Mouse (Mus musculus): Measurements from ENCODE around the gene Rad51d.
"Not testable (repeated sequence)": the region's sequence is repeated elsewhere in the genome, so short reads cannot be mapped to it uniquely, and the experiment has no call there.

Rad51d gene

GRCm38 (mm10) chr11:82857307-82857848, 33.0 kb downstream of the Rad51d start:
- no peak for DNase-seq (ENCODE audit: inconsistent age in 2 of 2, low spot score in 1 of 2)

- DNase-seq (ENCODE audit: inconsistent age in 2 of 2, low spot score in 1 of 2): no peak
Measured at GRCm38 (mm10) chr11:82856032-82856431, 34.4 kb downstream of the Rad51d start.

GRCm38 (mm10) chr11:82855327-82855973, 35.0 kb downstream of the Rad51d start:
- no peak for DNase-seq (ENCODE audit: inconsistent age in 2 of 2, low spot score in 1 of 2)

- no peak for DNase-seq (ENCODE audit: inconsistent age in 2 of 2, low spot score in 1 of 2)
Measured at GRCm38 (mm10) chr11:82854111-82854510, 36.3 kb downstream of the Rad51d start.

GRCm38 (mm10) chr11:82852958-82853357, 37.5 kb downstream of the Rad51d start:
- no peak for DNase-seq (ENCODE audit: inconsistent age in 2 of 2, low spot score in 1 of 2)

GRCm38 (mm10) chr11:82852540-82852939, 37.9 kb downstream of the Rad51d start:
- no peak for DNase-seq (ENCODE audit: inconsistent age in 2 of 2, low spot score in 1 of 2)

GRCm38 (mm10) chr11:82852115-82852514, 38.3 kb downstream of the Rad51d start:
- no peak for DNase-seq (ENCODE audit: inconsistent age in 2 of 2, low spot score in 1 of 2)

GRCm38 (mm10) chr11:82850259-82850658, 40.2 kb downstream of the Rad51d start:
- DNase-seq (ENCODE audit: inconsistent age in 2 of 2, low spot score in 1 of 2): no peak

- no peak for DNase-seq (ENCODE audit: inconsistent age in 2 of 2, low spot score in 1 of 2)
Measured at GRCm38 (mm10) chr11:82847571-82848000, 42.8 kb downstream of the Rad51d start.

GRCm38 (mm10) chr11:82846938-82847337, 43.5 kb downstream of the Rad51d start:
- DNase-seq (ENCODE audit: inconsistent age in 2 of 2, low spot score in 1 of 2): no peak

- no peak for DNase-seq (ENCODE audit: inconsistent age in 2 of 2, low spot score in 1 of 2)
Measured at GRCm38 (mm10) chr11:82846079-82846436, 44.4 kb downstream of the Rad51d start.

GRCm38 (mm10) chr11:82845415-82846078, 44.9 kb downstream of the Rad51d start:
- DNase-seq (ENCODE audit: inconsistent age in 2 of 2, low spot score in 1 of 2): peak; percentile 89 to 94

- DNase-seq (ENCODE audit: inconsistent age in 2 of 2, low spot score in 1 of 2): peak; percentile 15 to 57
Measured at GRCm38 (mm10) chr11:82844771-82845414, 45.5 kb downstream of the Rad51d start.

- no peak for DNase-seq (ENCODE audit: inconsistent age in 2 of 2, low spot score in 1 of 2)
Measured at GRCm38 (mm10) chr11:82838511-82838910, 51.9 kb downstream of the Rad51d start.

GRCm38 (mm10) chr11:82837848-82838247, 52.6 kb downstream of the Rad51d start:
- no peak for DNase-seq (ENCODE audit: inconsistent age in 2 of 2, low spot score in 1 of 2)

- DNase-seq (ENCODE audit: inconsistent age in 2 of 2, low spot score in 1 of 2): no peak
Measured at GRCm38 (mm10) chr11:82837192-82837591, 53.2 kb downstream of the Rad51d start.

- DNase-seq (ENCODE audit: inconsistent age in 2 of 2, low spot score in 1 of 2): no peak
Measured at GRCm38 (mm10) chr11:82835616-82836432, 54.6 kb downstream of the Rad51d start.

- DNase-seq (ENCODE audit: inconsistent age in 2 of 2, low spot score in 1 of 2): not testable (repeated sequence)
Measured at GRCm38 (mm10) chr11:82834359-82834758, 56.1 kb downstream of the Rad51d start.

- DNase-seq (ENCODE audit: inconsistent age in 2 of 2, low spot score in 1 of 2): no peak
Measured at GRCm38 (mm10) chr11:82833929-82834328, 56.5 kb downstream of the Rad51d start.

GRCm38 (mm10) chr11:82832402-82832801, 58.0 kb downstream of the Rad51d start:
- not testable (repeated sequence) for DNase-seq (ENCODE audit: inconsistent age in 2 of 2, low spot score in 1 of 2)
